Mouse (Mus musculus) lung, adult 10 weeks (tissue): ENCODE measurements around the gene Plscr1. TPM values are rescaled to one million over a fixed set of nuclear protein-coding genes. Genes with fewer than 3 reads are reported as not detected.

Source experiments
- polyA plus RNA-seq: library from polyadenylated mRNA; stranded (reverse); fragments of 350-450 nt; fragmentation: Illumina TruSeq; extraction: RNeasy Lipid Tissue Mini Kit (QIAGEN cat#74804); gene quantifications from one replicate; pipeline ENCODE4 v1.2.3, GENCODE M21; 2014; ENCODE audit warnings: low read depth, low replicate concordance; ENCODE audit not compliant: insufficient read depth

Plscr1 gene
- polyA plus RNA-seq = 53.1 TPM

GRCm38 (mm10) chr9:92249447-92249852 lies at the start of gene Plscr1:
Gene Plscr1 (plus strand): TSS chr9:92249750.

GRCm38 (mm10) chr9:92275486-92276207 lies 26.1 kb downstream of the Plscr1 start, which contains the start of gene Plscr2:
Gene Plscr2 (plus strand): TSS chr9:92275602.

GRCm38 (mm10) chr9:92309077-92309476 lies 59.5 kb downstream of the Plscr1 start, which contains the start of gene 1700057G04Rik:
Gene 1700057G04Rik (plus strand): TSS chr9:92309377.

Other genes with a start within 250 kb of the Plscr1 start
- gene Plscr5, start 56.8 kb upstream of the Plscr1 start, polyA plus RNA-seq = not detected
- gene Plscr2, start 25.9 kb downstream of the Plscr1 start, polyA plus RNA-seq = 23.3 TPM
- not detected for gene 1700057G04Rik, start 59.6 kb downstream of the Plscr1 start, polyA plus RNA-seq
- 21.2 TPM for gene Plscr4, start 207.6 kb downstream of the Plscr1 start, polyA plus RNA-seq